Mouse (Mus musculus) stomach, embryonic 16.5 days (tissue): Measurements from ENCODE around the gene Ptpdc1. TPM values are rescaled to one million over a fixed set of nuclear protein-coding genes. Genes with fewer than 3 reads are reported as not detected.
A peak's percentile ranks its signal among the peaks of the same experiment; 100 is the strongest.

Experiments
- ATAC-seq: fragments of 200-750 bp; cut with Nextera tagmentation; 2 replicates; pipeline ENCODE4 v1.8.0; 2017; ENCODE audit warnings: moderate number of reproducible peaks, moderate TSS enrichment; ENCODE audit not compliant: insufficient read depth, low FRiP score
- H3K27ac ChIP-seq: fragments of 300-500 bp; sonication (generic); 2 replicates; pipeline ENCODE4 v1.5.1; 2014; ENCODE audit warnings: low read length
- H3K27me3 ChIP-seq: fragments of 300-500 bp; sonication (generic); 2 replicates; pipeline ENCODE4 v1.6.1; 2014; ENCODE audit warnings: low read length, control low read depth, mixed read lengths; ENCODE audit not compliant: control insufficient read depth, insufficient read depth
- H3K36me3 ChIP-seq: fragments of 300-500 bp; sonication (generic); 2 replicates; pipeline ENCODE4 v1.6.1; 2014; ENCODE audit warnings: low read length; ENCODE audit not compliant: control insufficient read depth, insufficient read depth
- H3K4me1 ChIP-seq: fragments of 300-500 bp; sonication (generic); 2 replicates; pipeline ENCODE4 v1.6.1; 2014; ENCODE audit warnings: low read length, control low read depth, mixed read lengths; ENCODE audit not compliant: control insufficient read depth, insufficient read depth
- H3K4me2 ChIP-seq: fragments of 300-500 bp; sonication (generic); 2 replicates; pipeline ENCODE4 v1.6.1; 2014; ENCODE audit warnings: low read depth, low read length, mixed read lengths
- H3K4me3 ChIP-seq: fragments of 300-500 bp; sonication (generic); replicated peaks from 2 replicates; pipeline ENCODE4 v1.5.1; 2014; ENCODE audit warnings: mild to moderate bottlenecking, low read length
- H3K9ac ChIP-seq: fragments of 300-500 bp; sonication (generic); 2 replicates; pipeline ENCODE4 v1.6.1; 2014; ENCODE audit warnings: low read length
- H3K9me3 ChIP-seq: fragments of 300-500 bp; sonication (generic); replicated peaks from 2 replicates; pipeline ENCODE4 v1.6.1; 2016; ENCODE audit warnings: low read length, control low read depth; ENCODE audit not compliant: control insufficient read depth
- WGBS: fragments of 180-500 bp; shearing (Covaris S2); extraction: QIAGEN DNeasy Blood & Tissue Kit; methylation state at CpG from one replicate; pipeline ENCODE4 v1.1.7; 2014; 5-methylcytosine and 5-hydroxymethylcytosine counted together
- polyA plus RNA-seq: library from polyadenylated mRNA; unstranded; fragments of >200 nt; fragmentation: Nextera tagmentation; extraction: Ambion mirVana; gene quantifications from 2 replicates; pipeline ENCODE4 v1.2.1, GENCODE M21; 2015

Gene Ptpdc1
- polyA plus RNA-seq, 1 experiment from 2014 or later = 9.3 TPM

GRCm38 (mm10) chr13:48578616-48579015 is 46.8 kb downstream of the Ptpdc1 start:
- no peak overlapping the region for H3K27ac ChIP-seq
- no peaks in the 10 kb centered on the region for H3K27me3 ChIP-seq
- no peak overlapping the region for H3K9ac ChIP-seq
- peaks cover 12% of the 10 kb centered on the region for H3K4me1 ChIP-seq
- no peak for ATAC-seq
- WGBS = 67% methylated on average over 4 of the region's 4 CpGs
- no peaks in the 10 kb centered on the region for H3K9me3 ChIP-seq
- H3K4me3 ChIP-seq = no peak overlapping the region
- H3K4me2 ChIP-seq = no peak overlapping the region
- no peaks in the 10 kb centered on the region for H3K36me3 ChIP-seq

DNA sequence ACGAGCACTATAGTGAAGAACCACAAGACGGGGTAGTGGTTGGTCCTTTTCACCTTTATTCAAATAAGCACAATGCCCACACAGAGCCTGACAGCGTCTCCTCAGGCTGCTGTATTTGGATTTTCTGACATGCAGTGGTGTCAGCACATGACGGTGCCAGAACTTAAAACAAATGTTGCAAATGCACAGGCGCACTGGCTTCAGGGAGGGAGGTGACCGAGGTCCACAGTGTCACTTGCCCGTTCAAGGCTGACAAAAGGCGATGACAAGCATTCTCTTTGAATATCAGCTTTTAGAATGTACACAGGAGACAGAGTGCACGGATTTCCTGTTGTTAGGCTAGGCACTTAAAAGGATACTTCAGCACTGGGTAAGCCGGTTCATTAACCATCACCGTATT is 47.6 kb downstream of the Ptpdc1 start:
- H3K4me3 ChIP-seq = no peak overlapping the region
- no peaks in the 10 kb centered on the region for H3K9me3 ChIP-seq
- 62% methylated on average over 11 of the region's 11 CpGs for WGBS
- no peaks in the 10 kb centered on the region for H3K27me3 ChIP-seq
- no peak overlapping the region for H3K9ac ChIP-seq
- H3K4me1 ChIP-seq = peaks cover 19% of the 10 kb centered on the region
- H3K4me2 ChIP-seq = no peak overlapping the region
- ATAC-seq = no peak
- no peak overlapping the region for H3K27ac ChIP-seq
- no peaks in the 10 kb centered on the region for H3K36me3 ChIP-seq

GRCm38 (mm10) chr13:48577007-48577406 is 48.5 kb downstream of the Ptpdc1 start:
- no peak overlapping the region for H3K4me3 ChIP-seq
- H3K27me3 ChIP-seq = no peaks in the 10 kb centered on the region
- peaks cover 20% of the 10 kb centered on the region for H3K4me1 ChIP-seq
- H3K27ac ChIP-seq = no peak overlapping the region
- no peak overlapping the region for H3K4me2 ChIP-seq
- H3K36me3 ChIP-seq = no peaks in the 10 kb centered on the region
- no peak for ATAC-seq
- no peak overlapping the region for H3K9ac ChIP-seq
- H3K9me3 ChIP-seq = no peaks in the 10 kb centered on the region
- 77% methylated on average over 6 of the region's 6 CpGs for WGBS

- H3K4me1 ChIP-seq = peaks cover 23% of the 10 kb centered on the region
- no peak overlapping the region for H3K9ac ChIP-seq
- H3K36me3 ChIP-seq = no peaks in the 10 kb centered on the region
- no peak overlapping the region for H3K4me2 ChIP-seq
- no peak for ATAC-seq
- no peaks in the 10 kb centered on the region for H3K27me3 ChIP-seq
- H3K9me3 ChIP-seq = no peaks in the 10 kb centered on the region
- H3K4me3 ChIP-seq = no peak overlapping the region
- peak overlapping the region; percentile 91; the same call in 1 of the 2 replicates for H3K27ac ChIP-seq
- WGBS = 58% methylated on average over 6 of the region's 6 CpGs
These were observed 50.7 kb downstream of the Ptpdc1 start for GRCm38 (mm10) chr13:48574718-48575117.

DNA sequence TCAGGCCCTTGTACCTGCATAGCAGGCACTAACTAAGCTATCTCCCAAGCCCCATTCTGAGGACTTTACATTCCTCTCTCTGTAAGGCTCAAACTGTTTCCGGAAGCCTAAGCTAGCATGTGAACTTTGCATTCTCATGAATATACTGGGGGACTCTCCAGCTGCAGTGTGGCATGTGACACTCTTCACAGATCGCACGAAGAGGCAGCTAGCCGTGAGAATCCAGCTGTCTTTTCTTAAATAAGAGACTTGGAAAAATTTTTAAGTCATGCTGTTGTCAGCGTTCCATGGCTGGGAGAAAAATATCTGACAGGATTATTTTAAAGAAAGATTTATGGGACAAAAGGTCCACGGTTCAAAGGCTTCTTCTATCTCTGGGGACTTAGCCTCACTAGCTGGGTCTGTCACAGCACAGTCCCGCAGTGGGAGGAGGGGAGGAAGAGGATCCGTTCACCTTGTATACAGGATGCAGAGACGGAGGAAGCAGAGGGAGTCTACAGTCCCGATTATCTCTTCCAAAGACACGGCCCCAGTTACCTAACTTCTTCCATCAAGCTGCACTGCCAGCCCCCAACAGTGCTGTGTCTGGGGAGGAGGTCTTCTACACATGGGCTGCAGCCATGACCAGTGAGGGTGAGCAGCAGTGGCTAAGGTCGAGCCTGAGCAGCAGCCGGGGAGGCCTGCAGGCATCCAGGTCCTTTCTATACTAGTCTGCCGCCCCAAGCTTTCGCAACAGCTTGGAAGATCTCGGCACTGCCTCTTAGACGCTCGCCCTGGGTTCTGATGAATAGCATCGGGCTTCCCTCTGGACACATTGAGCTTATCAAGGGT is 51.7 kb downstream of the Ptpdc1 start:
- H3K4me2 ChIP-seq = peak overlapping the region; percentile 28; the same call in 1 of the 2 replicates
- peak overlapping the region; percentile 91 for H3K27ac ChIP-seq
- H3K9me3 ChIP-seq = no peaks in the 10 kb centered on the region
- ATAC-seq = 0 out of 2 replicates have a peak, but pooled peaks have one; percentile 28
- H3K9ac ChIP-seq = peak overlapping the region; percentile 31
- 29% methylated on average over 19 of the region's 19 CpGs for WGBS
- H3K4me3 ChIP-seq = peak overlapping the region; percentile 8; the same call in 1 of the 2 replicates
- H3K36me3 ChIP-seq = no peaks in the 10 kb centered on the region
- peaks cover 23% of the 10 kb centered on the region for H3K4me1 ChIP-seq
- H3K27me3 ChIP-seq = no peaks in the 10 kb centered on the region

DNA sequence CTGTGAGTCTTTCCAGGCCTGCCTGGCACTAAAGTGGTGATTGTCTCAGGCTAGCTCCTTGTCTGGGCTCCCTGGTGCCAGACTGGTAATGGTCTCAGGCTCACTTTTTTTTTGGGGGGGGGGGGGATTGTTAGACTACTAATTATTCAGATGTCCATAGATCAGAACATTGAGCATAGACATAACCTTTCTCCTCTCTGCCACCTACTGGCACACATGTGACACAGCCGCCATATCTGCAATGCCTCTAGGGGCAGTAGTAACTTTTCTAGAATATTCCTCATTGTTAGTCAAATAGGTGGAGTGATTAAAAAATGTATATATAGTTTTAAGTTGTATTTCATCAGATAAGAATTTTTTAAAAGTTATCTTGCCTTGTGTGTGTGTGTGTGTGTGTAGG is 53.3 kb downstream of the Ptpdc1 start:
- WGBS = 63% methylated on average over 1 of the region's 1 CpGs
- H3K27me3 ChIP-seq = no peaks in the 10 kb centered on the region
- H3K4me1 ChIP-seq = peaks cover 23% of the 10 kb centered on the region
- no peaks in the 10 kb centered on the region for H3K9me3 ChIP-seq
- ATAC-seq = no peak
- no peak overlapping the region for H3K4me2 ChIP-seq
- H3K36me3 ChIP-seq = no peaks in the 10 kb centered on the region
- H3K4me3 ChIP-seq = no peak overlapping the region
- H3K27ac ChIP-seq = no peak overlapping the region
- H3K9ac ChIP-seq = no peak overlapping the region

GRCm38 (mm10) chr13:48571298-48571697 is 54.2 kb downstream of the Ptpdc1 start:
- no peak overlapping the region for H3K4me2 ChIP-seq
- peaks cover 24% of the 10 kb centered on the region for H3K4me1 ChIP-seq
- no peaks in the 10 kb centered on the region for H3K27me3 ChIP-seq
- H3K36me3 ChIP-seq = no peaks in the 10 kb centered on the region
- ATAC-seq = no peak; the same call in 1 of the 2 replicates
- H3K27ac ChIP-seq = no peak overlapping the region
- H3K9ac ChIP-seq = no peak overlapping the region
- H3K4me3 ChIP-seq = no peak overlapping the region
- no peaks in the 10 kb centered on the region for H3K9me3 ChIP-seq
- WGBS = 59% methylated on average over 5 of the region's 5 CpGs

GRCm38 (mm10) chr13:48569576-48570132 is 55.8 kb downstream of the Ptpdc1 start:
- Histone ChIP-seq H3K36me3 (no peaks in the 10 kb centered on the region), H3K27ac (no peak overlapping the region), H3K9ac (no peak overlapping the region), H3K27me3 (no peaks in the 10 kb centered on the region), H3K4me1 (peaks cover 27% of the 10 kb centered on the region), H3K9me3 (no peaks in the 10 kb centered on the region), H3K4me3 (no peak overlapping the region), H3K4me2 (no peak overlapping the region)
- WGBS = 71% methylated on average over 5 of the region's 5 CpGs
- ATAC-seq = no peak

DNA sequence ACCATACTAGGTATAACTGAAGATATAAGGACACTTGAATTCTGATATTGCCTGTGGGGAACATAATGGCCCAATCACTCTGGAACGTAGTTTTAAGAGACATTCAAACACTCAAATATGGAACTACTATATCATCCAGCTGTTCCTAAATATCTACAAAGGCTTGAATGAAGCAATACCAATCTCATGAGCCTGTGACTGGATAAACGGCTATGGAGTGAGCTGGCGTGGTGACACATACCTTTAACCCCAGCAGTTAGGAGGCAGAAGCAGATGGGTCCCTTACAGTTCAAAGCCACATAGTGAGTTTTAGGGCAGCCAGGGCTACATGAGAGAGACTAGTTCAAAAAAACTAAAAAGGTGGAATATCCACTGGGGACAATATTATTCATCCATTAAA is 57.8 kb downstream of the Ptpdc1 start:
- Histone ChIP-seq H3K27ac (no peak overlapping the region), H3K4me3 (no peak overlapping the region), H3K36me3 (no peaks in the 10 kb centered on the region), H3K9me3 (0 out of 2 replicates have a peak, but pooled peaks cover under 1% of the 10 kb centered on the region), H3K27me3 (no peaks in the 10 kb centered on the region), H3K4me1 (peaks cover 11% of the 10 kb centered on the region), H3K4me2 (no peak overlapping the region), H3K9ac (no peak overlapping the region)
- 63% methylated on average over 3 of the region's 3 CpGs for WGBS
- ATAC-seq = no peak
